Mouse (Mus musculus) embryonic facial prominence, embryonic 10.5 days (tissue): ENCODE measurements around the gene Rab3d. TPM values are rescaled to one million over a fixed set of nuclear protein-coding genes. Genes with fewer than 3 reads are reported as not detected.
A peak's percentile ranks its signal among the peaks of the same experiment; 100 is the strongest.

Source experiments
- DNase-seq: peaks from one replicate; pipeline ENCODE4 v3.0.0-alpha.2; 2017; ENCODE audit warnings: low spot score
- H3K27ac ChIP-seq: fragments of 300-500 bp; sonication (generic); replicated peaks from 2 replicates; pipeline ENCODE4 v1.5.1; 2016; ENCODE audit warnings: mild to moderate bottlenecking
- H3K27me3 ChIP-seq: fragments of 300-500 bp; sonication (generic); replicated peaks from 2 replicates; pipeline ENCODE4 v1.6.1; 2016; ENCODE audit warnings: low read depth, mild to moderate bottlenecking; ENCODE audit not compliant: poor library complexity, severe bottlenecking
- H3K36me3 ChIP-seq: fragments of 300-500 bp; sonication (generic); replicated peaks from 2 replicates; pipeline ENCODE4 v1.6.1; 2016; ENCODE audit warnings: mild to moderate bottlenecking, moderate library complexity
- H3K4me1 ChIP-seq: fragments of 300-500 bp; sonication (generic); 2 replicates; pipeline ENCODE4 v1.6.1; 2016
- H3K4me3 ChIP-seq: fragments of 300-500 bp; sonication (generic); 2 replicates; pipeline ENCODE4 v1.5.1; 2016; ENCODE audit warnings: mild to moderate bottlenecking, moderate library complexity
- H3K9me3 ChIP-seq: fragments of 300-500 bp; sonication (generic); 2 replicates; pipeline ENCODE4 v1.6.1; 2016; ENCODE audit warnings: mild to moderate bottlenecking
- WGBS: fragments of 180-500 bp; shearing (Covaris S2); methylation state at CpG from one replicate; pipeline ENCODE4 v1.1.7; 2016; 5-methylcytosine and 5-hydroxymethylcytosine counted together
- polyA plus RNA-seq: library from polyadenylated mRNA; unstranded; fragments of >200 nt; fragmentation: Nextera tagmentation; extraction: Ambion mirVana; gene quantifications from 2 replicates; pipeline ENCODE4 v1.2.1, GENCODE M21; 2016

The Rab3d gene
- polyA plus RNA-seq, 1 experiment from 2014 or later: 6.9 TPM

GRCm38 (mm10) chr9:21936692-21937570 is 18.9 kb upstream of the Rab3d start, which contains the start of gene Plppr2:
Gene Plppr2, plus strand, starts transcription at chr9:21937033.
- peaks cover 25% of the 10 kb centered on the region for H3K27me3 ChIP-seq
- peak within 1 kb of the TSS; percentile 69 for H3K4me3 ChIP-seq
- H3K4me1 ChIP-seq: peaks cover 24% of the 10 kb centered on the region
- no peaks in the 10 kb centered on the region for H3K36me3 ChIP-seq
- H3K9me3 ChIP-seq: no peaks in the 10 kb centered on the region
- DNase-seq: peak; percentile 98
- peak within 1 kb of the TSS; percentile 82 for H3K27ac ChIP-seq
- 3% methylated on average over 43 of the region's 43 CpGs for WGBS

GRCm38 (mm10) chr9:21935466-21936131 is 17.6 kb upstream of the Rab3d start:
- peaks cover 25% of the 10 kb centered on the region for H3K27me3 ChIP-seq
- no peak for DNase-seq
- H3K4me3 ChIP-seq: no peak overlapping the region
- no peaks in the 10 kb centered on the region for H3K36me3 ChIP-seq
- no peak overlapping the region for H3K27ac ChIP-seq
- H3K4me1 ChIP-seq: peaks cover 24% of the 10 kb centered on the region
- WGBS: 86% methylated on average over 7 of the region's 7 CpGs
- no peaks in the 10 kb centered on the region for H3K9me3 ChIP-seq

GRCm38 (mm10) chr9:21934021-21934420 is 16.0 kb upstream of the Rab3d start:
- no peak for DNase-seq
- WGBS: 92% methylated on average over 12 of the region's 12 CpGs
- Histone ChIP-seq H3K27ac (no peak overlapping the region), H3K27me3 (peaks cover 25% of the 10 kb centered on the region), H3K4me3 (no peak overlapping the region), H3K36me3 (no peaks in the 10 kb centered on the region), H3K9me3 (no peaks in the 10 kb centered on the region), H3K4me1 (peaks cover 24% of the 10 kb centered on the region)

GRCm38 (mm10) chr9:21932445-21933137 is 14.6 kb upstream of the Rab3d start:
- Histone ChIP-seq H3K36me3 (no peaks in the 10 kb centered on the region), H3K4me1 (peaks cover 18% of the 10 kb centered on the region), H3K4me3 (no peak overlapping the region), H3K9me3 (no peaks in the 10 kb centered on the region), H3K27ac (no peak overlapping the region), H3K27me3 (peaks cover 21% of the 10 kb centered on the region)
- 55% methylated on average over 12 of the region's 12 CpGs for WGBS
- DNase-seq: no peak

- 66% methylated on average over 2 of the region's 2 CpGs for WGBS
- Histone ChIP-seq H3K4me3 (no peak overlapping the region), H3K4me1 (peaks cover 16% of the 10 kb centered on the region), H3K9me3 (no peaks in the 10 kb centered on the region), H3K27me3 (peaks cover 21% of the 10 kb centered on the region), H3K36me3 (no peaks in the 10 kb centered on the region), H3K27ac (no peak overlapping the region)
- no peak for DNase-seq
Observed at GRCm38 (mm10) chr9:21932006-21932405, 14.0 kb upstream of the Rab3d start.

- no peak for DNase-seq
- H3K4me1 ChIP-seq: peaks cover 17% of the 10 kb centered on the region
- H3K4me3 ChIP-seq: no peak overlapping the region
- WGBS: 80% methylated on average over 3 of the region's 3 CpGs
- no peak overlapping the region for H3K27ac ChIP-seq
- no peaks in the 10 kb centered on the region for H3K9me3 ChIP-seq
- peaks cover 12% of the 10 kb centered on the region; the same call in 1 of the 2 replicates for H3K36me3 ChIP-seq
- peaks cover 12% of the 10 kb centered on the region for H3K27me3 ChIP-seq
Observed at GRCm38 (mm10) chr9:21929208-21929607, 11.2 kb upstream of the Rab3d start.

- H3K27ac ChIP-seq: peak within 1 kb of the TSS; percentile 81
- no peaks in the 10 kb centered on the region for H3K27me3 ChIP-seq
- peak within 1 kb of the TSS; percentile 63 for H3K4me3 ChIP-seq
- H3K4me1 ChIP-seq: peaks cover 17% of the 10 kb centered on the region
- no peaks in the 10 kb centered on the region for H3K9me3 ChIP-seq
- peaks cover 17% of the 10 kb centered on the region; the same call in 1 of the 2 replicates for H3K36me3 ChIP-seq
- peak; percentile 96 for DNase-seq
- WGBS: under 1% methylated on average over 28 of the region's 28 CpGs
Observed at GRCm38 (mm10) chr9:21927208-21927753, 9.3 kb upstream of the Rab3d start, which contains the start of the genes Ccdc159 and Tmem205. Gene Ccdc159, plus strand, starts transcription at chr9:21927471. Gene Tmem205, minus strand, starts transcription at chr9:21927556.

GRCm38 (mm10) chr9:21926784-21927183 is 8.8 kb upstream of the Rab3d start:
- Histone ChIP-seq H3K36me3 (peaks cover 19% of the 10 kb centered on the region; the same call in 1 of the 2 replicates), H3K27me3 (no peaks in the 10 kb centered on the region), H3K9me3 (no peaks in the 10 kb centered on the region), H3K4me1 (peaks cover 17% of the 10 kb centered on the region), H3K4me3 (peak overlapping the region; percentile 63), H3K27ac (peak overlapping the region; percentile 81)
- WGBS: 5% methylated on average over 6 of the region's 6 CpGs
- DNase-seq: no peak

GRCm38 (mm10) chr9:21926155-21926554 is 8.2 kb upstream of the Rab3d start:
- no peak overlapping the region for H3K27ac ChIP-seq
- peak overlapping the region; percentile 63 for H3K4me3 ChIP-seq
- WGBS: 76% methylated on average over 6 of the region's 6 CpGs

GRCm38 (mm10) chr9:21925506-21925905 is 7.5 kb upstream of the Rab3d start:
- 97% methylated on average over 1 of the region's 1 CpGs for WGBS
- no peak for DNase-seq
- no peak overlapping the region for H3K27ac ChIP-seq
- H3K4me1 ChIP-seq: peaks cover 17% of the 10 kb centered on the region
- no peak overlapping the region for H3K4me3 ChIP-seq
- peaks cover 22% of the 10 kb centered on the region; the same call in 1 of the 2 replicates for H3K36me3 ChIP-seq
- no peaks in the 10 kb centered on the region for H3K27me3 ChIP-seq
- H3K9me3 ChIP-seq: no peaks in the 10 kb centered on the region

More at GRCm38 (mm10) chr9:21926155-21926554, 8.2 kb upstream of the Rab3d start:
- Histone ChIP-seq H3K9me3 (no peaks in the 10 kb centered on the region), H3K27me3 (no peaks in the 10 kb centered on the region), H3K4me1 (peaks cover 17% of the 10 kb centered on the region), H3K36me3 (peaks cover 22% of the 10 kb centered on the region; the same call in 1 of the 2 replicates)
- DNase-seq: no peak

- H3K9me3 ChIP-seq: no peaks in the 10 kb centered on the region
- H3K27me3 ChIP-seq: no peaks in the 10 kb centered on the region
- peaks cover 22% of the 10 kb centered on the region; the same call in 1 of the 2 replicates for H3K36me3 ChIP-seq
- no peak overlapping the region for H3K27ac ChIP-seq
- no peak for DNase-seq
- H3K4me1 ChIP-seq: peaks cover 17% of the 10 kb centered on the region
- WGBS: 91% methylated on average over 3 of the region's 3 CpGs
- no peak overlapping the region for H3K4me3 ChIP-seq
Observed at GRCm38 (mm10) chr9:21925034-21925433, 7.0 kb upstream of the Rab3d start.

- H3K36me3 ChIP-seq: peaks cover 22% of the 10 kb centered on the region; the same call in 1 of the 2 replicates
- no peaks in the 10 kb centered on the region for H3K9me3 ChIP-seq
- 82% methylated on average over 6 of the region's 6 CpGs for WGBS
- no peaks in the 10 kb centered on the region for H3K27me3 ChIP-seq
- H3K4me1 ChIP-seq: peaks cover 17% of the 10 kb centered on the region
- no peak overlapping the region for H3K27ac ChIP-seq
- DNase-seq: no peak
- H3K4me3 ChIP-seq: no peak overlapping the region
Observed at GRCm38 (mm10) chr9:21924099-21924493, 6.1 kb upstream of the Rab3d start.
